Mouse (Mus musculus) adrenal gland (tissue): ENCODE data around the gene Sdad1.
"Not testable (repeated sequence)": the region's sequence is repeated elsewhere in the genome, so short reads cannot be mapped to it uniquely, and the experiment has no call there.

ENCODE experiments used
- intact Hi-C: fragments of 180-260 bp; cut with DNase I; formaldehyde crosslinking; loops from one replicate; pipeline ENCODE4 v1.15.1; 2025
- long read RNA-seq, 2 experiments: library from polyadenylated mRNA; unstranded; transcript quantifications; one replicate each; pipeline ENCODE4 v2.0.0; 2020; ENCODE audit warnings: borderline replicate concordance in 1 of 2; ENCODE audit not compliant: insufficient replicate concordance in 1 of 2

Sdad1 gene
- long read RNA-seq, experiment 1, full-length matches to known transcripts = 1 of 14 reads
- long read RNA-seq, experiment 1, partial matches to known transcripts = 10 of 14 reads
- long read RNA-seq, experiment 1, other reads (novel, unspliced or antisense) = 3 of 14 reads
- long read RNA-seq, experiment 2, full-length matches to known transcripts = 5 of 33 reads
- long read RNA-seq, experiment 2, partial matches to known transcripts = 23 of 33 reads
- long read RNA-seq, experiment 2, other reads (novel, unspliced or antisense) = 5 of 33 reads

- intact Hi-C loops = no loop called here
Measured at GRCm38 (mm10) chr5:92309681-92310511, at the start of gene Sdad1. Sdad1 (minus strand) TSS chr5:92310479.

- intact Hi-C loops = no loop called here
Measured at GRCm38 (mm10) chr5:92358767-92359455, 48.6 kb upstream of the Sdad1 start.

GRCm38 (mm10) chr5:92358033-92358432 lies 47.8 kb upstream of the Sdad1 start:
- intact Hi-C loops = no loop called here

- intact Hi-C loops = no loop called here
Measured at GRCm38 (mm10) chr5:92353517-92353916, 43.2 kb upstream of the Sdad1 start.

- intact Hi-C loops = not testable (repeated sequence)
Measured at GRCm38 (mm10) chr5:92352716-92353115, 42.4 kb upstream of the Sdad1 start.

GRCm38 (mm10) chr5:92349731-92350130 lies 39.5 kb upstream of the Sdad1 start:
- intact Hi-C loops = no loop called here

- intact Hi-C loops = no loop called here
Measured at GRCm38 (mm10) chr5:92348794-92349413, 38.6 kb upstream of the Sdad1 start, which contains the start of gene Cxcl10. Cxcl10 (minus strand) TSS chr5:92348889.

- intact Hi-C loops = no loop called here
Measured at GRCm38 (mm10) chr5:92345006-92345405, 34.7 kb upstream of the Sdad1 start.

- intact Hi-C loops = no loop called here
Measured at GRCm38 (mm10) chr5:92340606-92341005, 30.3 kb upstream of the Sdad1 start.

- intact Hi-C loops = no loop called here
Measured at GRCm38 (mm10) chr5:92336743-92337142, 26.5 kb upstream of the Sdad1 start.

- intact Hi-C loops = no loop called here
Measured at GRCm38 (mm10) chr5:92332359-92332840, 22.1 kb upstream of the Sdad1 start.

GRCm38 (mm10) chr5:92331635-92332338 lies 21.5 kb upstream of the Sdad1 start, which contains the start of gene Art3:
Art3 (plus strand) TSS chr5:92331827.
- intact Hi-C loops = no loop called here

- intact Hi-C loops = no loop called here
Measured at GRCm38 (mm10) chr5:92331122-92331521, 20.8 kb upstream of the Sdad1 start.

- intact Hi-C loops = no loop called here
Measured at GRCm38 (mm10) chr5:92327929-92328328, 17.6 kb upstream of the Sdad1 start, which contains the start of gene Cxcl9. Cxcl9 (minus strand) TSS chr5:92328079.

GRCm38 (mm10) chr5:92327367-92327766 lies 17.1 kb upstream of the Sdad1 start:
- intact Hi-C loops = no loop called here

GRCm38 (mm10) chr5:92323264-92323663 lies 13.0 kb upstream of the Sdad1 start:
- intact Hi-C loops = no loop called here

GRCm38 (mm10) chr5:92322612-92323011 lies 12.3 kb upstream of the Sdad1 start:
- intact Hi-C loops = no loop called here

GRCm38 (mm10) chr5:92321631-92322400 lies 11.5 kb upstream of the Sdad1 start:
- intact Hi-C loops = no loop called here

- intact Hi-C loops = no loop called here
Measured at GRCm38 (mm10) chr5:92318596-92318995, 8.3 kb upstream of the Sdad1 start.

- intact Hi-C loops = no loop called here
Measured at GRCm38 (mm10) chr5:92318119-92318518, 7.8 kb upstream of the Sdad1 start.
